Mouse (Mus musculus) layer of hippocampus, adult 2 months (tissue): ENCODE measurements around the gene Zfp628. TPM values are rescaled to one million over a fixed set of nuclear protein-coding genes. Genes with fewer than 3 reads are reported as not detected.

Experiments used
- DNase-seq, 2 experiments: peaks; one replicate each; pipeline ENCODE4 v3.0.0; 2022; ENCODE audit warnings: low spot score in 2 of 2
- H3K27ac ChIP-seq: fragments of 200-600 bp; 2 replicates; pipeline ENCODE4 v1.8.1; 2022
- H3K4me3 ChIP-seq: fragments of 200-600 bp; 2 replicates; pipeline ENCODE4 v1.8.1; 2022; ENCODE audit warnings: mild to moderate bottlenecking
- CTCF ChIP-seq: fragments of 200-600 bp; conservative IDR thresholded peaks from 2 replicates; pipeline ENCODE4 v1.8.1; 2022; ENCODE audit warnings: antibody characterized with exemption, mild to moderate bottlenecking, moderate library complexity
- total RNA-seq, 2 experiments: library from RNA; stranded (reverse); gene quantifications; 2 replicates each; pipeline ENCODE4 v1.2.3; 2021

Zfp628 gene
- total RNA-seq, 2 experiments from 2014 or later, result 15.0 to 15.8 TPM

DNA sequence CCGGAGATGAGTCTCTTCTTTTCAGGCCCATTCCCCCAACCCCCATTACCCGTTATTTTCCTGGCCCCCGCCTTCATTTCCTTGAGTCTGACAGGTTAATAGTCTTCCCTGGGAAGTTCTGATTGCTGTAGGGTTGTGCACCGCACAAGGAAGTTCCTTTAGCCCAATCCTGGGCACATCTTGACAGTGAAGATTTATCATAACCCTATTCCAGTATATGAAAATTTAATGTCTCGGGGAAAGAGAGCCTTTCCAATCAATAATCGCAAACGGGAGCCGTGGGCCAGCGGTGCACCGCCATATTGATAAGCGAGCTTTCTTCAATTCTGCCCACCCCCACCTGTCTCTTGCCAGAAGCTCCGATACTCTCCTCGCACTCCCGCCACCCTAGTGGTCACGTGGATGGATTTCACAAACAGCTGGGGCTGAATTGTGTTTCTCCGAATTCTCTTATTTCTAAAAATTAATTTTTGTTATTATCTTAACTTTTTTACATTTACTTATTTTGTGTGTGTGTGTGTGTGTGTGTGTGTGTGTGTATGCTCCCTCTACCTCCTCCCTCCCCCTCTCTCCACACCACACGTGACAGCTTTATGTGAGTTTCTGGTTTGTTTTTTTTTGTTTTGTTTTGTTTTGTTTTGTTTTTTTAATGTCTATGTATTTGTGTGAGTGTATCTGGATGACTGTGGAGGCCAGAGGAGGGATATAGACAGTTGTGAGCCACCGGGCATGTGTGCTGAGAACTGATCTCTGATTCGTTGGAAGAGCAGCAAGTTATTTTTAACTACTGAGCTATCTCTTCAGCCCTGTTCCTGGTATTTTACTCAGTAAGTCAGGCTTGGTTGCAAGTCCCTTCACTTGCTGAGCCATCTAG, 15.1 kb upstream of the Zfp628 start:
- no peak for DNase-seq
- TF ChIP-seq CTCF, result peak; percentile 21; the same call in 1 of the 2 replicates
- H3K27ac ChIP-seq, result peak overlapping the region; percentile 12; the same call in 1 of the 2 replicates
- peak overlapping the region; percentile 39 for H3K4me3 ChIP-seq

DNA sequence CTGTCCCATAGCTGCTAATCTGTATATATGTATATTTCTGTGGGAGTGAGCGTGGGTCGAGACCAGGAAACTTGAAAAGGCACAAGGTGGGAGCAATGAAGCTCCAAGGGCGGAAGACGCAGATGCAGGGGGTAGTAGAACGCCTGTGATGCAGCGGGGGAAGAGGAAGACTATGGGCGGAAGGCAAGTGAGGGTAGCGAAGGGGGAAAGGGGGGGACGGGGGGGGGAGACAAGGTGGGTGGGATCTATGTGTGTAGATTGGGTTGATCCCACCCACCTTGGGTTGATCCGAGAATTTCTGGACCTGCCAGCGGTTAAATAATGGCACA, 14.5 kb upstream of the Zfp628 start:
- H3K27ac ChIP-seq, result no peak overlapping the region
- H3K4me3 ChIP-seq, result no peak overlapping the region; the same call in 1 of the 2 replicates
- no peak for TF ChIP-seq CTCF
- DNase-seq, result no peak

DNA sequence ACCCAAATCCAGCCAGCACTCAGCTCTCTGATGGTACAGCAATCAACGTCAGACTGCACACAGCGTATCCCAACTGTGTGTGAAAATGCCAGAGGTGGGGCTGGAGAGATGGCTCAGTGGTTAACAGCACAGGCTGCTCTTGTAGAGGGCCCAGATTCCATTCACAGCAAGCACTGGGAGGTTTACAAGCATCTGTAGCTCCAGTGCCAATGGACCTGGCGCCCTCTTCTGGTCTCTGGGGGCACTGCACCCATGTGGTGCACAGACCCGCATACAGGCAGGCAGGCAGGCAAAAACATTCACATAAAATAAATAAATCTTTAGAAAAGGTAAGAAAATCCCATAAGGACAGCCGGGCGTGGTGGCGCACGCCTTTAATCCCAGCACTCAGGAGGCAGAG, 13.8 kb upstream of the Zfp628 start:
- DNase-seq, result no peak
- peak; percentile 62 for TF ChIP-seq CTCF
- Histone ChIP-seq H3K27ac (no peak overlapping the region), H3K4me3 (no peak overlapping the region)

DNA sequence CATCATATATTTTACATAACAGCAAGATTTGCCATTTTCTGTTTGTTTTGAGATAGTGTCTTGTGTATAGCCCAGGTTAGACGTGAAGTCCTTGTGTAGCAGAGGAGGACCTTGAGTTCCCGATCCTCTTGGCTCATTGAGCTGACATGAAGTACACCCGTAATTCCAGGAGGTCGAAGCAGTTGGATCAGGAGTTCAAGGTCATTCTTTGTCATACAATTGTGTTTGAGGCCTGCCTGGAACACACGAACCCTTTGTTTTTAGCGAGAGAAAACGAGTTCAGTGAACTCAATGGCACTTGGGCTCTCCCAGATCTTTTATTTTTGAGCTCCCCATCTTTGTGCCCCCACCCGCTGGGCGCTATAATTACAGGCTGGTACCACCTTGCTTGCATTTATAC, 12.6 kb upstream of the Zfp628 start:
- TF ChIP-seq CTCF, result no peak
- no peak overlapping the region for H3K27ac ChIP-seq
- H3K4me3 ChIP-seq, result no peak overlapping the region
- DNase-seq, result no peak

DNA sequence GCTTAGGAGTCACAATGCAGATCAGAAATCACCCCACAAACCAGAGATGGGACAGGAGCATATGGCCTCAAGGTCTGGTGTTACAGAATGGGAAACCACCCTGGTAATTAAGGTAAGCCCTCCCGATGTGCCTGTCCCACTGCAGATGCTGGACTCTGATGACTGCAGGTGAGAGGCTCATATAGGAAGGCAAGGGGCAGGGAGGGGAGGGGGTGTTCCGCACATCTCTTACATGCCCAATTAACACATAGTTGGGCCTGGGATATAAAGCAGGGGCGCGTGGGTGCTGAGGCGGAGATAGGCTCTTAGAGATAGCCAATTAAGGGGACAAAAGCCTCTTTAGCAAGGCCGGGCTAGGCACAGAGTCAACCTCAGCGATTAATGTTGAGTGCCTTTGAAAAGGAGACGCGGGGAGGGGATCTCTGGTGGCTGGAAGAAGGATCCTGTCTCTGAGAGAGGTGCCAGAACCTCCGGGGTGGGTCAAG, 8.5 kb upstream of the Zfp628 start, which contains the start of gene Gm36210:
Gm36210 (minus strand) TSS at position 51 of the 485 bp plus-strand sequence.
- Histone ChIP-seq H3K27ac (no peak within 1 kb of the TSS), H3K4me3 (no peak within 1 kb of the TSS)
- no peak for DNase-seq
- no peak for TF ChIP-seq CTCF

DNA sequence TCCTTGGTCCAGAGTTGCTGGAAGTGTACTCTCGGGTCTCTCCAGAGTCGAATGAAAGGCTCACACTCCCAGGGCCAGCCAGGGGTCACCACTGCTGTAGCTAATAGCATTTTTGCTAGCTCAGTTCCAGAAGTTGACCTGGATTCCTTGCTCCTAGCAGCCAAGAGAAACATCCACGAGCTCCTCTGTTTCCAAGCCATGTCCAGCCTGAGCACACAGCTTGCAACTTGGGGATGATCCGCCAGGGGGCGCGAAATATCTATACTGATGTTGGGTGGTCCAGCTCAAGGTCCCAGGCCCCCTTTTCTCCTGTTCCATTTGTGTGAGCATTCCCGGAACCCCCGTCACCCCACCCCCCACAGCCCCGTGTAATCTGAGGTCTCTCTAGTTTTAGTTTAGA, 3.5 kb upstream of the Zfp628 start:
- no peak overlapping the region for H3K27ac ChIP-seq
- TF ChIP-seq CTCF, result peak; percentile 82
- no peak overlapping the region for H3K4me3 ChIP-seq
- DNase-seq, result peak in 1 of 2 experiments; percentile 70

DNA sequence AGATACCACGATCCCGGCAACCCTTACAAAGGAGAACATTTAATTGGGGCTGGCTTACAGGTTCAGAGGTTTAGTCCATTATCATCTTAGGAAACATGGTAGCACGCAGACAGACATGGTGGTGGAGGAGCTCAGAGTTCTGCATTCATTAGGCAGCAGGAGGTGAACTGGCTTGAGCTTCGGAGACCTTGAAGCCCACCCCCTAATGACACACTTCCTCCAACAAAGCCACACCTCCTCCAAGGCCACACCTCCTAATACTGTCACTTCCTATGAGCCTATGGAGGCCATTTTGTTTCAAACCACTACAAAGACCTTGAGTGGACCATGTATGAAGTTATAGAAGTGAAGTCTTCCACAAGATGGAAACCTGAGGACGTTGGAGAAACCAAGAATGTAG, 2.8 kb upstream of the Zfp628 start:
- TF ChIP-seq CTCF, result no peak
- Histone ChIP-seq H3K4me3 (no peak overlapping the region), H3K27ac (no peak overlapping the region)
- DNase-seq, result no peak

DNA sequence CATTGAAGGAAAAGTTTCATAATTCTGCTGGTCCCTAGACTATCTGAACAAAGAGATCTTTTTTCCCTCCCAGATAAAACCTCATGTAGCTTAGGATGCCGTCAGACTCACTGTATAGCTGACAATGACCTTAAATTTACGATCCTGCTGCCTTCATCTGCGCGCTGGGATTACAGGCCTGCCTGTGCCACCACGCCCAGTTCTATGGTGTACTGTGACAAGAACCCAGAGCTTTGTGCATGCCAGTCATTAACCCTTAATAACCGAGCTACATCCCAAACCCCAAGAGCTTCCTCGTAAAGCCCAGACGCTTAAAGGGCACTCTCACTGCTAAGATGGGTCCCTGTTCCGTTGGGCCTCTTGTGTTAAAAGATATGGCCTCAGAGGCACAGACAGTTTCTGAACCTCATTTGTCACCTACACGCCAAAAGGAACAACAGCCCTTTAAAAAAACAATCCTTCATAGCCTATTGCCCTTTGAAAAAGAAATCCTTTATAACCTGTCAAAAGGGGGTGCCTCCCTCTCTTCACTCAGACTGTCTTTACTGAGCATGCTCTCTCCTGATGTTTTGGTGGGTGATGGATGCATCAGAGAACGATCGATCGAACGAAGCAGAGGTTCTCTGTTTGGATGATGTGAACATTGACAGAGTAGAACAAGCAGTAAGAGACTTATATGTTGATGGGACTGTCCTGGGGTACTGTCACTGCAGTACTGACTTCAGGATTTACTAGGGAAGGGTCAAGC, 826 bp downstream of the Zfp628 start:
- peak overlapping the region; percentile 92 for H3K4me3 ChIP-seq
- DNase-seq, result no peak
- peak overlapping the region; percentile 93 for H3K27ac ChIP-seq
- TF ChIP-seq CTCF, result no peak

DNA sequence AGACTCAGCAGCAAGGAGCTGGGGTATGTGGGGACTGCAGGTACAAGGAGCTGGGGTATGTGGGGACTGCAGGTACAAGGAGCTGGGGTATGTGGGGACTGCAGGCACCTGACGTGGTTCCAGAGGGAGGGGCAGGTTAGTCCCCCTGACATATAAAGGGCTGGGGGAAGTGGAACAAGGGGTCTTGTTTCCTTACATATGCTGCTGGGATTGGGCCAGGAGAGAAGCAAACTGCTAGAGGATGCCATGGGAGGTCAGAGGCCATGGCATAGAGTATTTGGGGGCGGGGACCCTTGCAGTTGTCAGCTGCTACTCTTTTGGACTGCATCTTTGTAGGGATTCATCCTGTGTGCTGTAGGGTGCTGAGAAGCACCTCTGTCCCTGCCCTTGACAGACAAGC, 2.5 kb downstream of the Zfp628 start:
- H3K27ac ChIP-seq, result no peak overlapping the region
- no peak overlapping the region for H3K4me3 ChIP-seq
- TF ChIP-seq CTCF, result no peak
- DNase-seq, result no peak

DNA sequence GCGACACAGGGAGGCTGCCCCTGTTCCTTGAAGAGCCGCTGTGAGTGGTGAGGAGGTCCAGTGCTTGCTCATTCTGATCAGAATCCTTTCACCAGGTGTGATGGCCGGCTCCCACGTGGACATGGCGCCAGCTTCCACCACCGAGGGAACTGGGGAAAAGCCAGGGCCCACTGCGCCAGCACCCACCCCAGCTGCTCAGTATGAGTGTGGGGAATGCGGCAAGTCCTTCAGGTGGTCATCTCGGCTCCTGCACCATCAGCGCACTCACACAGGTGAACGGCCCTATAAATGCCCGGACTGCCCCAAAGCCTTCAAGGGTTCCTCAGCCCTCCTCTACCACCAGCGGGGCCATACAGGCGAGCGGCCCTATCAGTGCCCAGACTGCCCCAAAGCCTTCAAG, 3.7 kb downstream of the Zfp628 start:
- no peak for DNase-seq

DNA sequence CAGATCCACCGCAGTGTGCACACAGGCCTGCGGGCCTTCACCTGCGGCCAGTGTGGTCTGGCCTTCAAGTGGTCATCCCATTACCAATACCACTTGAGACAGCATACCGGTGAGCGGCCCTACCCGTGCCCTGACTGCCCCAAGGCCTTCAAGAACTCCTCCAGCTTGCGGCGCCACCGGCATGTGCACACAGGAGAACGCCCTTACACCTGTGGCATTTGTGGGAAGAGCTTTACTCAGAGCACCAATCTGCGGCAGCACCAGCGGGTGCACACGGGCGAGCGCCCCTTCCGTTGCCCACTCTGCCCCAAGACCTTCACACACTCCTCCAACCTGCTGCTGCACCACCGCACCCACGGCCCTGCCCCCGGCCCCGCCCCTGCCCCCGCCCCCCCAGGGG, 4.1 kb downstream of the Zfp628 start:
- no peak for DNase-seq
- Histone ChIP-seq H3K4me3 (no peak overlapping the region), H3K27ac (no peak overlapping the region)
- no peak for TF ChIP-seq CTCF

More for the DNA sequence above, 3.7 kb downstream of the Zfp628 start:
- no peak overlapping the region for H3K27ac ChIP-seq
- TF ChIP-seq CTCF, result no peak
- no peak overlapping the region for H3K4me3 ChIP-seq

DNA sequence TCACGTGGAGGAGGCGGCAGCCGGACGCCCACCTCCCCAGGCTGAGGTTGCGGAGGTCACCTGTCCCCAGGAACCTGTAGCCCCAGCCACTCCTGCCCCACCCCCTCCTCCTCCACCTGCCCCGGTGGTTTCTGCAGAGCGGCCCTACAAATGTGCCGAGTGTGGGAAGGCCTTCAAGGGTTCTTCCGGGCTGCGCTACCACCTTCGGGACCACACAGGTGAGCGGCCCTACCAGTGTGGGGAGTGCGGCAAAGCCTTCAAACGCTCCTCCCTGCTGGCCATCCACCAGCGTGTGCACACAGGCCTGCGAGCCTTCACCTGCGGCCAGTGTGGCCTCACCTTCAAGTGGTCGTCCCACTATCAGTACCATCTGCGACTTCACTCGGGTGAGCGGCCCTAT, 5.0 kb downstream of the Zfp628 start:
- DNase-seq, result no peak
- no peak overlapping the region for H3K27ac ChIP-seq

DNA sequence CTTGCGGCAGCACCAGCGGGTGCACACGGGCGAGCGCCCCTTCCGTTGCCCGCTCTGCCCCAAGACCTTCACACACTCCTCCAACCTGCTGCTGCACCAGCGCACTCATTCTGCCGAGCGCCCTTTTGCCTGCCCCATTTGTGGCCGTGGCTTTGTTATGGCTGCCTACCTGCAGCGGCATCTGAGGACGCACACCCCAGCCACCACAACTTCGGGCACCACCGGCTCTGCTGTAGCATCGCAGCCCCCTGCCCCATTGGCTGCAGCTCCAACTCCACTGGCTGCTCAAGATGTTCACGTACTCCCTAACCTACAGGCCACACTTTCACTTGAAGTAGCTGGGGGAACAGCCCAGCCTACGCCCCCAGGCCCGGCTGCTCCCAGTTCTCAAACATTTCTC, 5.5 kb downstream of the Zfp628 start:
- DNase-seq, result no peak
- no peak overlapping the region for H3K4me3 ChIP-seq
- H3K27ac ChIP-seq, result peak overlapping the region; percentile 94; the same call in 1 of the 2 replicates
- TF ChIP-seq CTCF, result no peak

More for the DNA sequence above, 5.0 kb downstream of the Zfp628 start:
- H3K4me3 ChIP-seq, result no peak overlapping the region
- no peak for TF ChIP-seq CTCF
